Mouse (Mus musculus) myocyte (in vitro differentiated cells): ENCODE data around the gene Eme2.

Experiments
- CEBPB ChIP-seq: IDR thresholded peaks from 2 replicates; pipeline ENCODE4 v1.6.1; 2011; ENCODE audit warnings: mild to moderate bottlenecking, moderate library complexity; ENCODE audit not compliant: poor library complexity, insufficient read depth, severe bottlenecking
- POLR2AphosphoS2 ChIP-seq: IDR thresholded peaks from one replicate; pipeline ENCODE4 v1.6.1; 2011; ENCODE audit warnings: low read depth, control low read depth; ENCODE audit not compliant: insufficient read length

GRCm38 (mm10) chr17:24878117-24878397, 16.8 kb downstream of the Eme2 start:
- TF ChIP-seq POLR2AphosphoS2 (no peak), CEBPB (no peak)
